Mouse (Mus musculus) c-Kit-positive CD71-negative TER-119-negative erythroid progenitor cells, embryonic 14.5 days (primary cell): ENCODE data around the gene Dyrk2.

Source experiments
- DNase-seq: peaks from one replicate; pipeline ENCODE4 v3.0.0-alpha.2; 2013; ENCODE audit warnings: low read depth

The Dyrk2 gene

GRCm38 (mm10) chr10:118840598-118840997, 29.4 kb downstream of the Dyrk2 start:
- DNase-seq = no peak

- no peak for DNase-seq
These were observed 30.5 kb downstream of the Dyrk2 start for GRCm38 (mm10) chr10:118839343-118840141.

DNA sequence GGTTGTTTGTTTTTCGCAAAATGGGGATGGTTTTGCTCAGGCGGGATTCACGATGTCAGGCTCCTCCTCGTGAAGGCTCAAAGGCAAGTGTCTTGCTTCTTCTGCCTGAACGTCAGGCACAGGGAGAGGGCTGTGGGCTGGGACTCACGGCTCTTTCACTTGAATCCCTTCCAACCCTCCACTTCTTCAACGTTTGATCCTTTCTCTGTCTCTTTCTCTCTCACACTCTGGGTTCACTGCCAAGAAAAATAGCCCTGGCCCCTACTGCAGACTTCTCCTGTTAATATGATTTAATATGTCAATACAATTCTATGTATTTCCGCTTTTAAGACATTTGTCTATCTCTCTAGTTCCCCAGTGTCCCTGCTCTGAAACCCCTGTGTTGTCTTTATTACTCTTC, 32.4 kb downstream of the Dyrk2 start:
- no peak for DNase-seq

GRCm38 (mm10) chr10:118831190-118831589, 38.8 kb downstream of the Dyrk2 start:
- DNase-seq = no peak

DNA sequence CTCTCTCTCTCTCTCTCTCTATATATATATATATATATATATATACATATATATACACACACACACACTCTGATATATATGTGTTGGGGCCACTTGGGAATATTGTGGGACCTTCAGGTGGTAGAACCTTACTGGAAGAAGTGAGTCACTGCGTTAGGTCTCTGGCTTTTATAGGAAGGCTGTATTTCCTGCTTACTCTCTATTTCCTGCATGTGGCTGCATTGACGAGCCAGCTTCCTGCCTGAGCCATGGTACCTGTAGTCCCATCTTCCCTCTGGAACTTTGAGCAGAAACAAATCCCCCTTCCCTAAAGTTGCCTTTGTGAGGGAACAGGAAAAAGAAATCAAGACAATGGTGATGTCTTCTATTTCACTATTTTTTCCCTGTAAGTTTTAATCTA, 40.4 kb downstream of the Dyrk2 start:
- no peak for DNase-seq

DNA sequence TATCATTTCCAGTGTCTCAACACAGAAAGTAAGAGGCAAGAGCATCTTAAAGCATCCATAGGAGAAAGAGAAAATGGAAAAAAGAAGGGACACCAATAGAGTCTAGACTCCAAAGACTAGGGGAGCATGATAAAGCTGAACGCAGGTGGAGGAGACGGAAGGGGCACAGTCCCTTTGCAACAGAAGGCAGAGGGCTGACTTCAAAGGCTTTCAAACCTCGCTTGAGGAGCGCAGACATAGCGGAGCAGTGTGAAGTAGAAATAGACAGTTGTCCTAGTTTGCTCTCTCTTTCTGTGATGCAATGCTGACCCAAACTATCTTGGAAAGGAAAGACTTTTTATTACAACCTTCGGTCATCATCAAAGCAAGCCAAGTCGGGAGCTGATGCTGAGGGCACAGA, 42.9 kb downstream of the Dyrk2 start:
- no peak for DNase-seq

- no peak for DNase-seq
These were observed 45.2 kb downstream of the Dyrk2 start for GRCm38 (mm10) chr10:118824830-118825229.

DNA sequence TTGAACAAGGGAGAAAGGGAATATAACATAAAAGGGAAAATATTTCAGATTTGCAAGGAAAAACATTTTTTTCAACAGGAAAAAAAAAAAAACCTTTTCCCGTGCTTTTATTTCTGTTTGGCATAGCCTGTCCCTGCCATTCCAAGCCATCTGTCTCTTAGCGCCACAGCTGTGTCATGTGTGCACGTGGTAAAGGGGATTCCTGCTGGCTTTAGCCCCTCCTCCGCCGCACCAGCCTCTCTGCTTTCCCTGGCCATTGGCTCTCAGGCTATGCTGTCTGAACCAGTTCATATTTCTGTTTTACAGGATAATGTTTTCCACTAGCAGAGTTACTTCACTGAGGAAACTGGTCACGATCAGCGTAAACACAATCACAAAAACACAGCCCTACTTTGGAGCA, 49.1 kb downstream of the Dyrk2 start:
- no peak for DNase-seq

DNA sequence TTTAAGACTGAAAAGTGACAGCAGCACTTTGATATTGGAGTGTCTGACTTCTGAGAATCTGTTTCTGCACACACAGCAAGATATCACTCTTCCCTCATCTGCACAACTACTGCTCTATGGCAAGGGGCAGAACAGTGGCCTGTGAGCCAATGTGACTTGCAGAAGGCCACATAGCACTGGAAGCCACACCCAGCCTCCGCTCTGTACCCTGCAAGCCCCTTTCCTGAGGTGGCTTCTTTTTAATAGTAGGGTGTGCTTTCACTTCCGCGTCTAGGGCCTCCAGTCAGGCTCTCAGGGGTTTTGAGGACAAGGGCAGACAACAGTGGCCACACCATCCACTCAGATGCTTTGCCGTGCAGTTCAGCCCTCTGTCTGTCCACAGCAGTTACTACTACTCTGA, 50.2 kb downstream of the Dyrk2 start:
- DNase-seq = no peak

DNA sequence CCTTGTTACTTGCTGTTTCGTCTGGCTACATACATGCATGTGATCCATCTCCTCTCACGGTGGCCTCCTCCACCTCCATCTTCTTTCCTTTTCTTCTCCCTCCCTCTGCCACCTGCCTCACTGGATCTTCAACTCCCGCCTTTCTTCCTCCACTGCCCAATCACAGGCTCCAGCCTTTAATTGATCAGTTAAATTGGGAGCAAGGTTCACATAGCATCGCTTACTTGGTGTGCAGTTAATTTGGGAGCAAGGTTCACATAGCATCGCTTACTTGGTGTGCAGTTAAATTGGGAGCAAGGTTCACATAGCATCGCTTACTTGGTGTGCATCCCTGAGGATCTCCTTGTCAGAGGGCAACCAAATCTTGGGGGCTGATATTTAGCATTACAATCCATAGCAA, 52.9 kb downstream of the Dyrk2 start:
- no peak for DNase-seq

DNA sequence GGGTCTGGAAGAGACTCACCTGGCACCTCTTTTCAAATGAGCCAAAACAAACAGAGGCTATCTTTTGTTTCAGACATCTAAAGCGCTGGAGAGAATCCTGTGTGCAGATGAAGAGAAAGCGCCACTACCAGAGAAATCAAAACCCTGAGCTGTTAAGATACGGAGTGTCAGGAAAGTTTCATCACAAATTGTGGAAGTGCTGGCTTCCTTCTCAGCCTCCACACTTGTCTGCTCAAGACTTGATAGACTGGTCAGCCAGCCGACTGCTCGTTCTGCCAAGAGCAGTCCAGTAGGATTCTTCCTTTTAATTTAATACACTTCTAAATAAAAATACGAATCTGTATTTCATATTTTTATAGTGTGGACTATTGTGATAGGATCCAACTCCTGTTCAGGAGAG, 58.1 kb downstream of the Dyrk2 start:
- DNase-seq = no peak

- DNase-seq = no peak
These were observed 58.9 kb downstream of the Dyrk2 start for GRCm38 (mm10) chr10:118810908-118811711.
